Mouse (Mus musculus): Measurements from ENCODE around the gene Fezf2. TPM values are rescaled to one million over a fixed set of nuclear protein-coding genes. Genes with fewer than 3 reads are reported as not detected.

Gene Fezf2
- polyA plus RNA-seq (2011; ENCODE audit: insufficient read depth, insufficient read length, low read depth, missing spikeins): not detected in 2 replicates

- H3K4me1 ChIP-seq (ENCODE audit: control insufficient read depth, insufficient read depth, low read length): peaks cover 2% of the 10 kb centered on the region
- no peak for TF ChIP-seq POLR2A (IDR thresholded peaks at IDR 0.05; ENCODE audit: insufficient read depth, low read length)
- no peak for TF ChIP-seq CTCF (IDR thresholded peaks at IDR 0.05; ENCODE audit: low read depth, low read length)
- no peak for TF ChIP-seq EP300 (IDR thresholded peaks at IDR 0.05; ENCODE audit: insufficient read depth, low read depth, low read length)
- H3K9me3 ChIP-seq (replicated peaks; ENCODE audit: control insufficient read depth, insufficient read depth, low read length, poor library complexity, severe bottlenecking): no peaks in the 10 kb centered on the region
- no peaks in the 10 kb centered on the region for H3K36me3 ChIP-seq (ENCODE audit: control insufficient read depth, insufficient read depth, low read length, poor library complexity, severe bottlenecking)
- peaks cover 39% of the 10 kb centered on the region for H3K27me3 ChIP-seq (ENCODE audit: control insufficient read depth, insufficient read depth, low read length, poor library complexity, severe bottlenecking)
- H3K9ac ChIP-seq (ENCODE audit: low read depth, poor library complexity, severe bottlenecking): no peak within 1 kb of the TSS
- H3K27ac ChIP-seq (ENCODE audit: insufficient read depth, low read length): no peak within 1 kb of the TSS
- no peak within 1 kb of the TSS for H3K4me3 ChIP-seq (ENCODE audit: low read depth, low read length)
Measured at GRCm38 (mm10) chr14:12348089-12348488, at the start of gene Fezf2. TSS of gene Fezf2 (minus strand) at chr14:12348189.

DNA sequence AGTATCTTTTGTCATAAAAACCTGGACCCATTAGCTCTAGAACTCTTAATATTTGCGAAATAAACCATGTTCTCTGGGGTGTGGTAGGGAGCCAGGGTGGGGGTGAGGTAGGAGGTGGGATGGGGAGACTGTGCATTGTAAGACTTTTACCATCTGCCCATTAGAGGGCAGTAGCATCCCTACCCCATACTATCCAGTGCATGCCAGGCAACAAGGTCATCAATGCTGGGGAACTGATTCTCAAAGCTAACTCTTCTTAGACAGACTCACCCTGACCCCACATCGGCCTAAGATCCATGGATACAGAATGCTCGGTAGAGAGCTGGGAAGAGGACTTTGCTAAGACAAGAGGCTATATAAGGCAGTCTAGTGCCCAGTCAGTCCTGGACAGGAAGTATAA is 49.6 kb upstream of the Fezf2 start:
- H3K27me3 ChIP-seq (ENCODE audit: control insufficient read depth, insufficient read depth, low read length, poor library complexity, severe bottlenecking): no peaks in the 10 kb centered on the region; the same call in 1 of the 2 replicates

GRCm38 (mm10) chr14:12394318-12394717 is 46.3 kb upstream of the Fezf2 start:
- no peaks in the 10 kb centered on the region for H3K36me3 ChIP-seq (ENCODE audit: control insufficient read depth, insufficient read depth, low read length, poor library complexity, severe bottlenecking)
- no peak overlapping the region for H3K9ac ChIP-seq (ENCODE audit: low read depth, poor library complexity, severe bottlenecking)
- no peaks in the 10 kb centered on the region for H3K4me1 ChIP-seq (ENCODE audit: control insufficient read depth, insufficient read depth, low read length)
- H3K9me3 ChIP-seq (replicated peaks; ENCODE audit: control insufficient read depth, insufficient read depth, low read length, poor library complexity, severe bottlenecking): no peaks in the 10 kb centered on the region
- H3K27me3 ChIP-seq (ENCODE audit: control insufficient read depth, insufficient read depth, low read length, poor library complexity, severe bottlenecking): peaks cover 2% of the 10 kb centered on the region; the same call in 1 of the 2 replicates
- TF ChIP-seq EP300 (IDR thresholded peaks at IDR 0.05; ENCODE audit: insufficient read depth, low read depth, low read length) (no peak), CTCF (IDR thresholded peaks at IDR 0.05; ENCODE audit: low read depth, low read length) (no peak), POLR2A (IDR thresholded peaks at IDR 0.05; ENCODE audit: insufficient read depth, low read length) (no peak)
- no peak overlapping the region for H3K4me3 ChIP-seq (ENCODE audit: low read depth, low read length)
- no peak overlapping the region for H3K27ac ChIP-seq (ENCODE audit: insufficient read depth, low read length)

More for the DNA sequence above, 49.6 kb upstream of the Fezf2 start:
- Histone ChIP-seq H3K4me1 (ENCODE audit: control insufficient read depth, insufficient read depth, low read length) (no peaks in the 10 kb centered on the region), H3K36me3 (ENCODE audit: control insufficient read depth, insufficient read depth, low read length, poor library complexity, severe bottlenecking) (no peaks in the 10 kb centered on the region), H3K9ac (ENCODE audit: low read depth, poor library complexity, severe bottlenecking) (no peak overlapping the region), H3K27ac (ENCODE audit: insufficient read depth, low read length) (no peak overlapping the region), H3K9me3 (replicated peaks; ENCODE audit: control insufficient read depth, insufficient read depth, low read length, poor library complexity, severe bottlenecking) (no peaks in the 10 kb centered on the region), H3K4me3 (ENCODE audit: low read depth, low read length) (no peak overlapping the region)
- TF ChIP-seq EP300 (IDR thresholded peaks at IDR 0.05; ENCODE audit: insufficient read depth, low read depth, low read length): no peak
- peak; percentile 43 for TF ChIP-seq CTCF (IDR thresholded peaks at IDR 0.05; ENCODE audit: low read depth, low read length)

DNA sequence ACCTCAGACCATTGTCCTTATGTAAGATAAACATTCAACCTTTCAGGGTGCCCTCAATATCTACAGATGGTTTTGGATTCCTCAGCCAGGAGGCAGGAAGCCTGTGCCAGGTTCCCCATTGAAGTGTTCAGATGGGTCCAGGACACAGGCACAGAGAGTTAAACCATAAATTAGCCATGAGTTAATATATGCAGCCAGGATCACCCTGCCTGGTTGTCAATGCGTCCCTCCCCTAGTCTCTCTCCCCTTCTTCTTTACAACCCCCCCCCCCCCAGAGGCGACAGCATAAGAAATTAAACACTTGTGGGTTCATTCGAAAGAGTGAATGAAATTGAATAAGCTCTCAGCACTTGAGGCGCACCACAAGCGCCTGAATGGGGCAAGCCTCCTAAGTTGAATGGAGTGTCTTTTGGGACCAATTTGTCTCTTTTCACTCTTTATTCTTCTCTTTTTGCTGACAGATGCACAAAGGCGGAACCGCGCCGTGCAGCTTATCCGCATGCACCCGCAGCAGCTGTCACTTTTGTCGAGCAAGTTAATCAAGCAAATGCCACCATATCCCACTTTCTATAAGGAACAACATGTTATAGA is 45.4 kb upstream of the Fezf2 start:
- Histone ChIP-seq H3K9ac (ENCODE audit: low read depth, poor library complexity, severe bottlenecking) (0 out of 2 replicates have a peak overlapping the region, but pooled peaks have one; percentile 7), H3K27ac (ENCODE audit: insufficient read depth, low read length) (no peak overlapping the region), H3K27me3 (ENCODE audit: control insufficient read depth, insufficient read depth, low read length, poor library complexity, severe bottlenecking) (peaks cover 2% of the 10 kb centered on the region; the same call in 1 of the 2 replicates), H3K9me3 (replicated peaks; ENCODE audit: control insufficient read depth, insufficient read depth, low read length, poor library complexity, severe bottlenecking) (no peaks in the 10 kb centered on the region), H3K36me3 (ENCODE audit: control insufficient read depth, insufficient read depth, low read length, poor library complexity, severe bottlenecking) (no peaks in the 10 kb centered on the region), H3K4me3 (ENCODE audit: low read depth, low read length) (no peak overlapping the region; the same call in 1 of the 2 replicates), H3K4me1 (ENCODE audit: control insufficient read depth, insufficient read depth, low read length) (no peaks in the 10 kb centered on the region)
- TF ChIP-seq POLR2A (IDR thresholded peaks at IDR 0.05; ENCODE audit: insufficient read depth, low read length): no peak
- no peak for TF ChIP-seq CTCF (IDR thresholded peaks at IDR 0.05; ENCODE audit: low read depth, low read length)
- TF ChIP-seq EP300 (IDR thresholded peaks at IDR 0.05; ENCODE audit: insufficient read depth, low read depth, low read length): no peak

- TF ChIP-seq POLR2A (IDR thresholded peaks at IDR 0.05; ENCODE audit: insufficient read depth, low read length) (no peak), CTCF (IDR thresholded peaks at IDR 0.05; ENCODE audit: low read depth, low read length) (no peak), EP300 (IDR thresholded peaks at IDR 0.05; ENCODE audit: insufficient read depth, low read depth, low read length) (no peak)
- peaks cover 1% of the 10 kb centered on the region for H3K4me1 ChIP-seq (ENCODE audit: control insufficient read depth, insufficient read depth, low read length)
- no peaks in the 10 kb centered on the region for H3K9me3 ChIP-seq (replicated peaks; ENCODE audit: control insufficient read depth, insufficient read depth, low read length, poor library complexity, severe bottlenecking)
- no peak overlapping the region for H3K9ac ChIP-seq (ENCODE audit: low read depth, poor library complexity, severe bottlenecking)
- H3K36me3 ChIP-seq (ENCODE audit: control insufficient read depth, insufficient read depth, low read length, poor library complexity, severe bottlenecking): no peaks in the 10 kb centered on the region
- H3K27me3 ChIP-seq (ENCODE audit: control insufficient read depth, insufficient read depth, low read length, poor library complexity, severe bottlenecking): peaks cover 4% of the 10 kb centered on the region
- no peak overlapping the region for H3K27ac ChIP-seq (ENCODE audit: insufficient read depth, low read length)
- H3K4me3 ChIP-seq (ENCODE audit: low read depth, low read length): no peak overlapping the region
Measured at GRCm38 (mm10) chr14:12391167-12391566, 43.2 kb upstream of the Fezf2 start.

- H3K4me3 ChIP-seq (ENCODE audit: low read depth, low read length): no peak overlapping the region
- peaks cover 1% of the 10 kb centered on the region for H3K4me1 ChIP-seq (ENCODE audit: control insufficient read depth, insufficient read depth, low read length)
- peaks cover 4% of the 10 kb centered on the region for H3K27me3 ChIP-seq (ENCODE audit: control insufficient read depth, insufficient read depth, low read length, poor library complexity, severe bottlenecking)
- H3K9me3 ChIP-seq (replicated peaks; ENCODE audit: control insufficient read depth, insufficient read depth, low read length, poor library complexity, severe bottlenecking): no peaks in the 10 kb centered on the region
- 0 out of 2 replicates have a peak, but pooled peaks have one; percentile 55 for TF ChIP-seq EP300 (IDR thresholded peaks at IDR 0.05; ENCODE audit: insufficient read depth, low read depth, low read length)
- TF ChIP-seq POLR2A (IDR thresholded peaks at IDR 0.05; ENCODE audit: insufficient read depth, low read length): no peak
- H3K27ac ChIP-seq (ENCODE audit: insufficient read depth, low read length): no peak overlapping the region
- no peak overlapping the region for H3K9ac ChIP-seq (ENCODE audit: low read depth, poor library complexity, severe bottlenecking)
- no peaks in the 10 kb centered on the region for H3K36me3 ChIP-seq (ENCODE audit: control insufficient read depth, insufficient read depth, low read length, poor library complexity, severe bottlenecking)
Measured at GRCm38 (mm10) chr14:12388806-12389436, 40.9 kb upstream of the Fezf2 start.
